In genomic region chr10:12911451-12911850, GRCm38 (mm10) we compare ENCODE assay signal across 10 mouse cellular contexts. TPM values are rescaled to one million over a fixed set of nuclear protein-coding genes. Genes with fewer than 3 reads are reported as not detected.
DNase-seq lines count a peak whose midpoint lies in the region; ATAC-seq and TF ChIP-seq lines count a peak whose summit lies in the region.
"Had no signal": no experiment of that assay in that cellular context is flagged by ENCODE, and none has a peak within 500 bp of the region (broad histone marks: within the 10 kb centered on the region; RNA-seq: fewer than 3 reads in every experiment).

No protein-coding gene starts in this region.

- H3K27ac ChIP-seq in kidney, postnatal 0 days = no peak overlapping the region
- peak overlapping the region; percentile 33; the same call in 1 of the 2 replicates for H3K27ac ChIP-seq in limb, embryonic 13.5 days
- H3K27ac ChIP-seq: forebrain, embryonic 13.5 days had no signal

- H3K4me3 ChIP-seq in kidney, postnatal 0 days (replicated peaks; ENCODE audit: low read depth, low read length) = no peak overlapping the region
- H3K4me3 ChIP-seq in limb, embryonic 13.5 days = no peak overlapping the region
- H3K4me3 ChIP-seq: forebrain, embryonic 13.5 days had no signal

- no peaks in the 10 kb centered on the region for H3K27me3 ChIP-seq in kidney, postnatal 0 days (ENCODE audit: insufficient read depth, low read length)
- H3K27me3 ChIP-seq in limb, embryonic 13.5 days = no peaks in the 10 kb centered on the region
- H3K27me3 ChIP-seq: forebrain, embryonic 13.5 days; Patski had no signal

- H3K9ac ChIP-seq in kidney, postnatal 0 days (ENCODE audit: low read depth, low read length) = no peak overlapping the region
- no peak overlapping the region for H3K9ac ChIP-seq in limb, embryonic 13.5 days
- H3K9ac ChIP-seq: forebrain, embryonic 13.5 days had no signal

- H3K4me2 ChIP-seq in kidney, postnatal 0 days (ENCODE audit: low read length) = peak overlapping the region; percentile 41
- no peak overlapping the region for H3K4me2 ChIP-seq in limb, embryonic 13.5 days (replicated peaks)
- H3K4me2 ChIP-seq: forebrain, embryonic 13.5 days had no signal

- no peaks in the 10 kb centered on the region for H3K36me3 ChIP-seq in kidney, postnatal 0 days (ENCODE audit: insufficient read depth, low read length)
- H3K36me3 ChIP-seq in limb, embryonic 13.5 days = no peaks in the 10 kb centered on the region

- no peaks in the 10 kb centered on the region for H3K4me1 ChIP-seq in kidney, postnatal 0 days (replicated peaks; ENCODE audit: insufficient read depth, low read length)
- 0 out of 2 replicates have a peak, but pooled peaks cover 4% of the 10 kb centered on the region for H3K4me1 ChIP-seq in limb, embryonic 13.5 days
- H3K4me1 ChIP-seq: forebrain, embryonic 13.5 days had no signal

- no peak for TF ChIP-seq CTCF in kidney, postnatal 0 days (IDR thresholded peaks at IDR 0.05; ENCODE audit: low read depth)

- no peak for DNase-seq in frontal cortex, postnatal 14 days (ENCODE audit: low spot score in 2 of 2)
- no peak for DNase-seq in kidney, postnatal 0 days (ENCODE audit: low spot score)
- DNase-seq in kidney, postnatal 10 days = no peak
- DNase-seq in ZHBTc4 (ENCODE audit: low read depth, low spot score) = peak; percentile 35
- no peak for DNase-seq in spleen, adult 12 weeks (ENCODE audit: low spot score)
- no peak for DNase-seq in ovary, postnatal 10 days (ENCODE audit: low spot score)

- ATAC-seq in frontal cortex, adult (ENCODE audit: low TSS enrichment) = peak; percentile 67
- ATAC-seq in kidney, postnatal 0 days (replicated peaks; ENCODE audit: low FRiP score, low read depth) = no peak
- ATAC-seq in limb, embryonic 13.5 days (ENCODE audit: low FRiP score, low read depth) = no peak
- ATAC-seq: Patski had no signal

- no peaks in the 10 kb centered on the region for H3K9me3 ChIP-seq in kidney, postnatal 0 days (replicated peaks; ENCODE audit: low read length)
- no peaks in the 10 kb centered on the region for H3K9me3 ChIP-seq in limb, embryonic 13.5 days
- H3K9me3 ChIP-seq: forebrain, embryonic 13.5 days had no signal

- WGBS in kidney, postnatal 0 days = 90% methylated on average over 13 of the region's 13 CpGs
- 89% methylated on average over 13 of the region's 13 CpGs for WGBS in limb, embryonic 13.5 days

RNA-seq across cellular contexts. Expression of gene Utrn, which starts 42.3 kb away (rescaled TPM):
- polyA plus RNA-seq in kidney, postnatal 0 days (2015; fragmentation: Nextera tagmentation; extraction: Ambion mirVana) = 59.0 and 69.6 TPM in 2 replicates
- 89.9 and 90.2 TPM in 2 replicates for polyA plus RNA-seq in limb, embryonic 13.5 days (2015; fragmentation: Nextera tagmentation; extraction: Ambion mirVana)

RNA-seq across cellular contexts. Expression of gene Stx11, which starts 52.6 kb away (rescaled TPM):
- polyA plus RNA-seq in kidney, postnatal 0 days (2015; fragmentation: Nextera tagmentation; extraction: Ambion mirVana) = 1.6 and 2.4 TPM in 2 replicates
- 2.2 and 3.5 TPM in 2 replicates for polyA plus RNA-seq in limb, embryonic 13.5 days (2015; fragmentation: Nextera tagmentation; extraction: Ambion mirVana)
